Mouse (Mus musculus): ENCODE measurements around the gene Psmb7. TPM values are rescaled to one million over a fixed set of nuclear protein-coding genes. Genes with fewer than 3 reads are reported as not detected.

Gene Psmb7
- polyA plus RNA-seq, 1 experiment from 2014 or later: 363 TPM

DNA sequence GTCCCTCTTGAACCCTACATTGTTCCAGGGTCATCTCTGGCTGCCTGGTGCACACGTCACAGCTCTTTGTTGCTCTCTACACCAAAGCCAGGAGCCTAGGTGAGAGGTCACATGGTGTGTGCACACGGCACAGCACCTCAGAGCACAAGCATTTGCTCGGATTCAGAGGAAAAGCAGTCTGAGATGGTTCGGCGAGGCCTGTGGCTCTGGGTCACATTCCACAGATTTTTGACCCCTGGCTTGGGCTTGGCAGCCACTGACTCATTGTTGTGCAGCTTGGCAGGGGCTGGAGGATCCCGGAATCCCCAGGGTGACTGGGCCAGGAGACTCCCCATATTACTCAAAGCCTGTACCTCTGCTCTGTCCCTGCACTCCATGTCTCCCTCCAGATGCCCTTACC, 97.7 kb downstream of the Psmb7 start:
- no peaks in the 10 kb centered on the region for H3K9me3 ChIP-seq (replicated peaks; ENCODE audit: control insufficient read depth, low read length)
- ATAC-seq (replicated peaks; ENCODE audit: insufficient number of reproducible peaks, low FRiP score, low TSS enrichment, low read depth) (peak; percentile 24; the same call in 1 of the 2 replicates), DNase-seq (ENCODE audit: low spot score) (peak; percentile 55)
- no peak overlapping the region for H3K4me3 ChIP-seq (ENCODE audit: low read depth, low read length)
- no peak overlapping the region for H3K9ac ChIP-seq (replicated peaks; ENCODE audit: low read length)
- no peaks in the 10 kb centered on the region for H3K27me3 ChIP-seq (ENCODE audit: control insufficient read depth, insufficient read depth, low read length)
- no peaks in the 10 kb centered on the region for H3K4me1 ChIP-seq (ENCODE audit: control insufficient read depth, insufficient read depth, low read length)
- whole genome bisulfite sequencing: 6% methylated on average over 6 of the region's 6 CpGs
- no peaks in the 10 kb centered on the region; the same call in 1 of the 2 replicates for H3K36me3 ChIP-seq (replicated peaks; ENCODE audit: control insufficient read depth, insufficient read depth, low read depth, low read length)
- no peak overlapping the region for H3K27ac ChIP-seq (replicated peaks; ENCODE audit: low read depth, low read length)
- H3K4me2 ChIP-seq (ENCODE audit: low read depth, low read length): no peak overlapping the region

DNA sequence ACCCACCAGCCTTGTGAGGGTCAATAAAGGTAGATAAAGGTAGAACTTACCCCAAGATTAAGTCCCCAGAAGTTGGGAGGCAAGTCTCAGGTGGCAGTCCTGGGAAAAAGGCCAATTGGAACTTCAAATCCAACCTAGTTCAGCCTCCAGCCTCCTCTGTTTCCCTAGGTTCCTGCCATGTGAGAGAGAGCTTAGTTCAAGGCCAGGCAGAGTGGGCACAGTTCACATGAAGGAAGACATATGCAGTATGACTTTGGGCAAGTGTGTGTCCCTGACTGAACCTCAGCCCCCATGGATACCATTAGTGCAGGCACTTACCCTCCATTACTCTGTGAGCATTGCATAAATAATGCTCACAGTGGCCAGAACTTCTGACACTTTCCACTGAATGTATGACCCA, 98.2 kb downstream of the Psmb7 start:
- H3K4me3 ChIP-seq (ENCODE audit: low read depth, low read length): no peak overlapping the region
- H3K27me3 ChIP-seq (ENCODE audit: control insufficient read depth, insufficient read depth, low read length): no peaks in the 10 kb centered on the region
- ATAC-seq (replicated peaks; ENCODE audit: insufficient number of reproducible peaks, low FRiP score, low TSS enrichment, low read depth) (no peak), DNase-seq (ENCODE audit: low spot score) (no peak)
- no peaks in the 10 kb centered on the region for H3K4me1 ChIP-seq (ENCODE audit: control insufficient read depth, insufficient read depth, low read length)
- H3K9ac ChIP-seq (replicated peaks; ENCODE audit: low read length): no peak overlapping the region
- no peaks in the 10 kb centered on the region for H3K9me3 ChIP-seq (replicated peaks; ENCODE audit: control insufficient read depth, low read length)
- H3K4me2 ChIP-seq (ENCODE audit: low read depth, low read length): no peak overlapping the region
- H3K36me3 ChIP-seq (replicated peaks; ENCODE audit: control insufficient read depth, insufficient read depth, low read depth, low read length): no peaks in the 10 kb centered on the region
- no peak overlapping the region for H3K27ac ChIP-seq (replicated peaks; ENCODE audit: low read depth, low read length)

DNA sequence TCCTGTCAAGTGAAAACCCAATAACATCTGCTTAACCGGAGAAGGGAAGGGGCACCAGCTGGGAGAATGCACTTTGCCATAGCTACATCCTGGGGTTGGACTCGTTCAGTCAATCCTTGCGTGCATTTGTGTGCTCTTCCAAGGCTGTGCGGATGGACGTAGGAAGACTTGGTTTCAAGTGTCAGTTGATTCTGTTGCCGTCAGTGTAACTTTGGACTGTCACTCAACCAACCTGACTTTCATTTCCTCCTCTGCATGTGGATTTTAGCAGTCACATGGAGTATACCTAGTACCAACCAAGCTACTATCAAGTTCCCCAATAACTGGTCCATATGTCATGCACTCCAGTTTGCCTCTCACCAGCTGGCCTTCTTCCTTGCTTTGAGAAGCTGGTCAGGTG, 98.9 kb downstream of the Psmb7 start:
- Histone ChIP-seq H3K4me1 (ENCODE audit: control insufficient read depth, insufficient read depth, low read length) (no peaks in the 10 kb centered on the region), H3K27me3 (ENCODE audit: control insufficient read depth, insufficient read depth, low read length) (no peaks in the 10 kb centered on the region), H3K4me2 (ENCODE audit: low read depth, low read length) (no peak overlapping the region), H3K27ac (replicated peaks; ENCODE audit: low read depth, low read length) (no peak overlapping the region), H3K4me3 (ENCODE audit: low read depth, low read length) (no peak overlapping the region), H3K9ac (replicated peaks; ENCODE audit: low read length) (no peak overlapping the region), H3K9me3 (replicated peaks; ENCODE audit: control insufficient read depth, low read length) (no peaks in the 10 kb centered on the region), H3K36me3 (replicated peaks; ENCODE audit: control insufficient read depth, insufficient read depth, low read depth, low read length) (no peaks in the 10 kb centered on the region)
- WGBS: 71% methylated on average over 6 of the region's 6 CpGs
- DNase-seq (ENCODE audit: low spot score): no peak
- no peak for ATAC-seq (replicated peaks; ENCODE audit: insufficient number of reproducible peaks, low FRiP score, low TSS enrichment, low read depth)

DNA sequence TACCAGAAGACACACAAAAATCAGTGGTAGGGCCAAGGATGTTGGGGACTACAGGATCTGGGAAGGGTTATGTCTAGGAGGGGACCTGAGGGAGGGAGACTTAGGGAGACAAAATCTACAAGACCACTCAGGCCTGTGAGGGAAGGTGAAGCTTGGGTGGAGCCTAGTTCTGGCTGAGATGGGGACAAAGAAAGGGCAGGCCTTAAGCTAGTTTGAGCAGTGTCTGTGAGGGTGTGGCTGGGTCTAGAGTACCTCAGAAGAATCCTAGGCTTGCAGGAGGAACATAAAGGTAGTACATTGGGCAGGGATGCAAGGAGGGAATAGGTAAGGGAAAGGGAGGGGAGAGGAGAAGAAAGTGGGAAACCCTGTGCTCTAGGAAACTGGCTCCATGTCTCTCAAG, 99.5 kb downstream of the Psmb7 start:
- H3K9me3 ChIP-seq (replicated peaks; ENCODE audit: control insufficient read depth, low read length): no peaks in the 10 kb centered on the region

DNA sequence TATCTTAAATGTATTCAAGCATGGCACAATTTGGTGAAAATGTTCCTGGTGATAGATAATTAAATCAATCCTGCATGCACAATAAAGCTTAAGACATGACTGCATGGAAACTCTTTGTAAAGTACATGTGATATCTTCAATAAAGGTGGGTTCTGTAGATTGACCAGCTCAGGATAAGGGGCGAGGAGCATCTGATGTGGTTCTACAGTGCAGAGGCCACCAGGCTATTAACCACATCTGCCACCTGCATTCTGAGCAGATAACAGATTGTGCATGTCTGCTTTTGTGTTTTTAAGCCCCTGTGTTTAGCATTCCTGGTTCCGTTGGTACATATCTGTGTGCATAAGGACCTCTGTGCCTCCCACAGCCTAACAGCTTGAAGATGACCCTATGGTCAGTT, 100.7 kb downstream of the Psmb7 start:
- peaks cover 2% of the 10 kb centered on the region; the same call in 1 of the 2 replicates for H3K4me1 ChIP-seq (ENCODE audit: control insufficient read depth, insufficient read depth, low read length)
- H3K4me3 ChIP-seq (ENCODE audit: low read depth, low read length): no peak overlapping the region

More for the DNA sequence above, 99.5 kb downstream of the Psmb7 start:
- Histone ChIP-seq H3K36me3 (replicated peaks; ENCODE audit: control insufficient read depth, insufficient read depth, low read depth, low read length) (no peaks in the 10 kb centered on the region), H3K27ac (replicated peaks; ENCODE audit: low read depth, low read length) (no peak overlapping the region), H3K4me2 (ENCODE audit: low read depth, low read length) (no peak overlapping the region), H3K4me1 (ENCODE audit: control insufficient read depth, insufficient read depth, low read length) (peaks cover 2% of the 10 kb centered on the region; the same call in 1 of the 2 replicates), H3K9ac (replicated peaks; ENCODE audit: low read length) (no peak overlapping the region), H3K27me3 (ENCODE audit: control insufficient read depth, insufficient read depth, low read length) (no peaks in the 10 kb centered on the region), H3K4me3 (ENCODE audit: low read depth, low read length) (no peak overlapping the region)
- no peak for DNase-seq (ENCODE audit: low spot score)
- no peak for ATAC-seq (replicated peaks; ENCODE audit: insufficient number of reproducible peaks, low FRiP score, low TSS enrichment, low read depth)

DNA sequence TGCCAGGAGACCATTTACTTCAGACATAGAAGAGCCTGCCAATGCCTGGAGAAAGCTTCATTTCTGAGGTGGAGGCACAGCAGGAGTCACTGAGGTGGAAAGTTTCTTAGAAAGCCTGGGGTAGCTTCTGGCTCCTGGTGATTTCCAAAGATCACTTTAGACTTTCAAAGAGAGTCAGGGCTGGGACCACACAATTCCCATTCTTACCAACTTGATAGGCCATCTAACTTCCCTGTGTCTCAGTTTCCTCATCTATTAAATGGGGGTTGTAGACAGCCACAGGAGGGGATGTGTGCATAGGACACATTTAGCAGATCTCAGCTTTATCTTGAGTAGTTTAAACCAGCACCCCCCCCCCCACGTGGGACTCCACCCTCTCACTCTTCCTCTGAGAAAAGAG, 101.5 kb downstream of the Psmb7 start:
- Histone ChIP-seq H3K9me3 (replicated peaks; ENCODE audit: control insufficient read depth, low read length) (no peaks in the 10 kb centered on the region), H3K27ac (replicated peaks; ENCODE audit: low read depth, low read length) (no peak overlapping the region), H3K36me3 (replicated peaks; ENCODE audit: control insufficient read depth, insufficient read depth, low read depth, low read length) (no peaks in the 10 kb centered on the region), H3K4me3 (ENCODE audit: low read depth, low read length) (no peak overlapping the region), H3K4me1 (ENCODE audit: control insufficient read depth, insufficient read depth, low read length) (peaks cover 2% of the 10 kb centered on the region; the same call in 1 of the 2 replicates), H3K9ac (replicated peaks; ENCODE audit: low read length) (no peak overlapping the region), H3K4me2 (ENCODE audit: low read depth, low read length) (no peak overlapping the region), H3K27me3 (ENCODE audit: control insufficient read depth, insufficient read depth, low read length) (no peaks in the 10 kb centered on the region)
- no peak for DNase-seq (ENCODE audit: low spot score)
- ATAC-seq (replicated peaks; ENCODE audit: insufficient number of reproducible peaks, low FRiP score, low TSS enrichment, low read depth): no peak
- 45% methylated on average over 1 of the region's 1 CpGs for WGBS

More for the DNA sequence above, 100.7 kb downstream of the Psmb7 start:
- no peak for ATAC-seq (replicated peaks; ENCODE audit: insufficient number of reproducible peaks, low FRiP score, low TSS enrichment, low read depth)
- no peak for DNase-seq (ENCODE audit: low spot score)
- Histone ChIP-seq H3K9me3 (replicated peaks; ENCODE audit: control insufficient read depth, low read length) (no peaks in the 10 kb centered on the region), H3K4me2 (ENCODE audit: low read depth, low read length) (no peak overlapping the region), H3K27me3 (ENCODE audit: control insufficient read depth, insufficient read depth, low read length) (no peaks in the 10 kb centered on the region), H3K36me3 (replicated peaks; ENCODE audit: control insufficient read depth, insufficient read depth, low read depth, low read length) (no peaks in the 10 kb centered on the region), H3K9ac (replicated peaks; ENCODE audit: low read length) (no peak overlapping the region), H3K27ac (replicated peaks; ENCODE audit: low read depth, low read length) (no peak overlapping the region)
- WGBS: 90% methylated on average over 2 of the region's 2 CpGs

DNA sequence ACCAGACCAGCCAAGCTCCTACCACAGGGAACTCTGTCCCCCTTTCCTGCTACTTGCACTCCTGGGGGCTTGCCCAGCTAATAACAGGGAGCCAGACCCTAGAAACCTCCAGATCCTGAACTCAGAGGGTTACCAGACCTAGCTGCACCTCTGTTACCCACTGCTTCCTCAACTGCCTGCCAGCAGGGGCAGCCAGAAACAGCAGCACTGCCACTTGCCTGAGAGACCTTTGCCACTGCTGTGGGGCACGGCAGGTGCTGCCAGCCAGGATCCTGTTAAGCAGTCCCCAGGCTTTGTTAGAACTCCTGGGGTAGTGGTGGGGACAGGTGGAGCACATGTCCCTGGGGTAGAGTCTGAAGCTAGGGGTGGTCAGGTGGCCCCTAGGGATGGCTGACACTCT, 102.3 kb downstream of the Psmb7 start:
- no peak overlapping the region for H3K9ac ChIP-seq (replicated peaks; ENCODE audit: low read length)
- peaks cover 2% of the 10 kb centered on the region; the same call in 1 of the 2 replicates for H3K4me1 ChIP-seq (ENCODE audit: control insufficient read depth, insufficient read depth, low read length)
- no peaks in the 10 kb centered on the region for H3K27me3 ChIP-seq (ENCODE audit: control insufficient read depth, insufficient read depth, low read length)
- ATAC-seq (replicated peaks; ENCODE audit: insufficient number of reproducible peaks, low FRiP score, low TSS enrichment, low read depth): no peak
- H3K27ac ChIP-seq (replicated peaks; ENCODE audit: low read depth, low read length): no peak overlapping the region
- H3K9me3 ChIP-seq (replicated peaks; ENCODE audit: control insufficient read depth, low read length): no peaks in the 10 kb centered on the region
- 88% methylated on average over 1 of the region's 1 CpGs for WGBS
- no peak overlapping the region for H3K4me3 ChIP-seq (ENCODE audit: low read depth, low read length)
- no peak for DNase-seq (ENCODE audit: low spot score)
- H3K36me3 ChIP-seq (replicated peaks; ENCODE audit: control insufficient read depth, insufficient read depth, low read depth, low read length): no peaks in the 10 kb centered on the region
- no peak overlapping the region for H3K4me2 ChIP-seq (ENCODE audit: low read depth, low read length)

DNA sequence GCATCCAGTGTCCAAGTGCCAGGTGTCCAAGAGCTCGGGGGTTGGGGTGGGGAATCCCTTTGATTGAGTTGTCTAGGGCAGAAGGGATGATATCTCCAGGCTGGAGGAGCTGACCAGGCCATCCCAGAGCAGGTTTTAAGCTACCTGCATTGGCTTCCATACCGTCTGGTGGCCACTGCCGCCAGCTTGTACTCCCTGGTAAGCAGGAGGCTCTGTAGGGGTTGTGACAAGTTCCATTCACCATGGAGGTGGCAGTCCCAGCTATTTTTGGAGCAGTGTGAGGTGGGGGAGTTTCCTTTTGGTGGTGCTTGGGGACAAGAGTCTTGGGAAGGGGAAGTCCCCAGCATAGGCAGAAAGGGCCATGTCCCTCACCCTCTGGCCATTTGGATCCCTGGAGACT, 102.8 kb downstream of the Psmb7 start:
- no peaks in the 10 kb centered on the region for H3K36me3 ChIP-seq (replicated peaks; ENCODE audit: control insufficient read depth, insufficient read depth, low read depth, low read length)
- peaks cover 2% of the 10 kb centered on the region; the same call in 1 of the 2 replicates for H3K4me1 ChIP-seq (ENCODE audit: control insufficient read depth, insufficient read depth, low read length)
- no peak overlapping the region for H3K27ac ChIP-seq (replicated peaks; ENCODE audit: low read depth, low read length)
- H3K9me3 ChIP-seq (replicated peaks; ENCODE audit: control insufficient read depth, low read length): no peaks in the 10 kb centered on the region
- no peak overlapping the region for H3K9ac ChIP-seq (replicated peaks; ENCODE audit: low read length)
- WGBS: 89% methylated on average over 3 of the region's 3 CpGs
- H3K4me3 ChIP-seq (ENCODE audit: low read depth, low read length): no peak overlapping the region
- no peak overlapping the region for H3K4me2 ChIP-seq (ENCODE audit: low read depth, low read length)
- H3K27me3 ChIP-seq (ENCODE audit: control insufficient read depth, insufficient read depth, low read length): no peaks in the 10 kb centered on the region
- no peak for ATAC-seq (replicated peaks; ENCODE audit: insufficient number of reproducible peaks, low FRiP score, low TSS enrichment, low read depth)
- DNase-seq (ENCODE audit: low spot score): no peak

All from embryonic facial prominence, embryonic 11.5 days (tissue).